Comparison of ENCODE assay signal across 9 mouse cellular contexts in the genomic region with DNA sequence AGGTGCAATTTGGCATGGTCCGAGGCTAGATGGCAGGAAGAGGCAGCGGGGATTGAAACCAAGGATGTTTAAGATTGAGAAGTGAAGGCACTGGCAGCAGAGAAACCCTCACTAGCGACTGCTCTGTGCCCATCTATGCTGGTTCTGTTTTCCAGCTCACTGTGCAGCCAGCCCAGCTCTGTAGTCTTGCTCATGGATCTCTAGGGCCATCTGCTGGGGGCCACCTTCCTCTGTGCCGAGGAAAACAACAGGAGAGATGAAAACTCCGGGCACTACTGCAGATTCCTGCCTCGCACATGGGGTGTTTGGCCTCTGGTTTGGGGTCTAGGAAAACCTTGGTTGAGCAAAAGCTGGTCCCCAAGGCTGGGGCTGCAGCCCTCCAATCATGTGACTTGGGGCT. TPM values are rescaled to one million over a fixed set of nuclear protein-coding genes. Genes with fewer than 3 reads are reported as not detected.
DNase-seq lines count a peak whose midpoint lies in the region; ATAC-seq and TF ChIP-seq lines count a peak whose summit lies in the region.
"Had no signal": no experiment of that assay in that cellular context is flagged by ENCODE, and none has a peak within 500 bp of the region (broad histone marks: within the 10 kb centered on the region; RNA-seq: fewer than 3 reads in every experiment).

No protein-coding gene starts in this region.

- no peak overlapping the region for H3K4me2 ChIP-seq in midbrain, embryonic 13.5 days (replicated peaks)
- no peak overlapping the region for H3K4me2 ChIP-seq in midbrain, embryonic 11.5 days
- H3K4me2 ChIP-seq in hindbrain, postnatal 0 days (ENCODE audit: low read depth, low read length) = no peak overlapping the region
- no peak overlapping the region for H3K4me2 ChIP-seq in stomach, postnatal 0 days (replicated peaks; ENCODE audit: low read depth)
- H3K4me2 ChIP-seq: limb, embryonic 15.5 days had no signal

- H3K27me3 ChIP-seq in midbrain, embryonic 13.5 days = no peaks in the 10 kb centered on the region
- no peaks in the 10 kb centered on the region for H3K27me3 ChIP-seq in midbrain, embryonic 11.5 days (ENCODE audit: control insufficient read depth, insufficient read depth, low read length)
- no peaks in the 10 kb centered on the region for H3K27me3 ChIP-seq in hindbrain, postnatal 0 days (ENCODE audit: insufficient read depth, low read length)
- H3K27me3 ChIP-seq in stomach, postnatal 0 days (ENCODE audit: control insufficient read depth, insufficient read depth, low read length) = no peaks in the 10 kb centered on the region
- H3K27me3 ChIP-seq: limb, embryonic 15.5 days had no signal

- TF ChIP-seq CTCF in bone marrow macrophage, adult 2 months (IDR thresholded peaks at IDR 0.05; ENCODE audit: low read depth, low read length) = peak; percentile 49
- peak; percentile 82 for TF ChIP-seq CTCF in hindbrain, postnatal 0 days (IDR thresholded peaks at IDR 0.05; ENCODE audit: low read depth)
- TF ChIP-seq CTCF in stomach, postnatal 0 days (IDR thresholded peaks at IDR 0.05; ENCODE audit: low read depth) = peak; percentile 94

- no peak for TF ChIP-seq EP300 in stomach, postnatal 0 days (optimal IDR thresholded peaks at IDR 0.05)

- H3K9ac ChIP-seq in midbrain, embryonic 13.5 days (replicated peaks) = no peak overlapping the region
- no peak overlapping the region for H3K9ac ChIP-seq in midbrain, embryonic 11.5 days (ENCODE audit: low read length)
- H3K9ac ChIP-seq in hindbrain, postnatal 0 days (replicated peaks; ENCODE audit: low read length) = no peak overlapping the region
- H3K9ac ChIP-seq in stomach, postnatal 0 days (ENCODE audit: low read length) = no peak overlapping the region
- H3K9ac ChIP-seq: limb, embryonic 15.5 days had no signal

- H3K4me1 ChIP-seq in midbrain, embryonic 13.5 days (replicated peaks) = peaks cover 27% of the 10 kb centered on the region
- H3K4me1 ChIP-seq in midbrain, embryonic 11.5 days (ENCODE audit: control insufficient read depth, insufficient read depth, low read length) = peaks cover 8% of the 10 kb centered on the region
- peaks cover 4% of the 10 kb centered on the region for H3K4me1 ChIP-seq in bone marrow macrophage, adult 2 months (ENCODE audit: control insufficient read depth, insufficient read depth, low read length)
- peaks cover 17% of the 10 kb centered on the region for H3K4me1 ChIP-seq in hindbrain, postnatal 0 days (ENCODE audit: insufficient read depth, low read length)
- H3K4me1 ChIP-seq in stomach, postnatal 0 days (replicated peaks; ENCODE audit: control insufficient read depth, insufficient read depth) = peaks cover 15% of the 10 kb centered on the region

- H3K9me3 ChIP-seq in midbrain, embryonic 13.5 days = no peaks in the 10 kb centered on the region
- H3K9me3 ChIP-seq in midbrain, embryonic 11.5 days (ENCODE audit: control insufficient read depth, low read length) = no peaks in the 10 kb centered on the region
- no peaks in the 10 kb centered on the region for H3K9me3 ChIP-seq in hindbrain, postnatal 0 days (ENCODE audit: low read length)
- no peaks in the 10 kb centered on the region for H3K9me3 ChIP-seq in stomach, postnatal 0 days (ENCODE audit: control insufficient read depth, low read length)
- H3K9me3 ChIP-seq: limb, embryonic 15.5 days had no signal

- H3K4me3 ChIP-seq in midbrain, embryonic 13.5 days (replicated peaks) = no peak overlapping the region
- H3K4me3 ChIP-seq in midbrain, embryonic 11.5 days (ENCODE audit: low read depth, low read length) = no peak overlapping the region
- H3K4me3 ChIP-seq in bone marrow macrophage, adult 2 months (ENCODE audit: insufficient read depth, low read length) = no peak overlapping the region
- H3K4me3 ChIP-seq in hindbrain, postnatal 0 days (ENCODE audit: low read length) = no peak overlapping the region
- no peak overlapping the region for H3K4me3 ChIP-seq in stomach, postnatal 0 days (ENCODE audit: low read depth, low read length)
- H3K4me3 ChIP-seq: limb, embryonic 15.5 days had no signal

- H3K36me3 ChIP-seq in midbrain, embryonic 13.5 days = peaks cover 9% of the 10 kb centered on the region; the same call in 1 of the 2 replicates
- no peaks in the 10 kb centered on the region for H3K36me3 ChIP-seq in midbrain, embryonic 11.5 days (ENCODE audit: control insufficient read depth, insufficient read depth, low read length)
- H3K36me3 ChIP-seq in hindbrain, postnatal 0 days (ENCODE audit: insufficient read depth, low read length) = no peaks in the 10 kb centered on the region; the same call in 1 of the 2 replicates
- H3K36me3 ChIP-seq in stomach, postnatal 0 days (ENCODE audit: control insufficient read depth, insufficient read depth, low read length) = no peaks in the 10 kb centered on the region
- H3K36me3 ChIP-seq: limb, embryonic 15.5 days had no signal

- no peak for TF ChIP-seq POLR2A in bone marrow macrophage, adult 2 months (IDR thresholded peaks at IDR 0.05; ENCODE audit: borderline replicate concordance, low read depth, low read length)

- WGBS in midbrain, embryonic 13.5 days = 30% methylated on average over 6 of the region's 6 CpGs
- WGBS in midbrain, embryonic 11.5 days = 35% methylated on average over 6 of the region's 6 CpGs
- WGBS in hindbrain, postnatal 0 days = 24% methylated on average over 6 of the region's 6 CpGs
- 28% methylated on average over 6 of the region's 6 CpGs for WGBS in stomach, postnatal 0 days

- no peak overlapping the region for H3K27ac ChIP-seq in midbrain, embryonic 13.5 days
- H3K27ac ChIP-seq in midbrain, embryonic 11.5 days (ENCODE audit: low read depth, low read length) = no peak overlapping the region
- H3K27ac ChIP-seq in bone marrow macrophage, adult 2 months (ENCODE audit: insufficient read depth, low read depth, low read length) = no peak overlapping the region
- no peak overlapping the region for H3K27ac ChIP-seq in hindbrain, postnatal 0 days
- H3K27ac ChIP-seq in stomach, postnatal 0 days (replicated peaks) = no peak overlapping the region
- H3K27ac ChIP-seq: limb, embryonic 15.5 days had no signal

- ATAC-seq in midbrain, embryonic 13.5 days = 0 out of 2 replicates have a peak, but pooled peaks have one; percentile 34
- ATAC-seq in midbrain, embryonic 11.5 days (ENCODE audit: low FRiP score) = no peak
- peak; percentile 83 for ATAC-seq in frontal cortex, adult (ENCODE audit: low TSS enrichment)
- ATAC-seq in hindbrain, postnatal 0 days = no peak
- ATAC-seq in megakaryocyte-erythroid progenitor cell, adult 5-6 weeks (replicated peaks; ENCODE audit: low FRiP score, low TSS enrichment, poor library complexity, severe bottlenecking) = peak; percentile 60
- peak; percentile 45; the same call in 1 of the 2 replicates for ATAC-seq in stomach, postnatal 0 days (ENCODE audit: low FRiP score, low TSS enrichment)

- no peak for DNase-seq in midbrain, embryonic 11.5 days (ENCODE audit: low spot score, missing footprints)
- DNase-seq in hindbrain, postnatal 0 days (ENCODE audit: low spot score) = peak; percentile 72
- DNase-seq in left cerebral cortex, postnatal 10 days (ENCODE audit: extremely low spot score in 1 of 2, low spot score in 2 of 2) = peak; percentile 63 to 76
- peak; percentile 79 for DNase-seq in stomach, postnatal 0 days (ENCODE audit: low spot score)

- intact Hi-C loops in left cerebral cortex, postnatal 10 days (cut with DNase I) = loop anchor here (2.0 kb wide), 1 partner anchor 55 kb away; no protein-coding TSS in a partner anchor

RNA-seq across cellular contexts. Expression of gene Arrb1, which starts 20.6 kb away (rescaled TPM):
- 14.0 and 14.8 TPM in 2 replicates for polyA plus RNA-seq in midbrain, embryonic 13.5 days (2015; fragmentation: Nextera tagmentation; extraction: Ambion mirVana)
- 4.1 and 4.6 TPM in 2 replicates for polyA plus RNA-seq in midbrain, embryonic 11.5 days (2014; fragmentation: Nextera tagmentation; extraction: Ambion mirVana)
- polyA plus RNA-seq in bone marrow macrophage, adult 2 months (2012; ENCODE audit: insufficient read depth, insufficient read length, missing spikeins) = 127 and 135 TPM in 2 replicates
- total RNA-seq in hindbrain, postnatal 0 days (2014; rRNA removed) = 106 and 113 TPM in 2 replicates
- 13.5 and 13.7 TPM in 2 replicates for polyA plus RNA-seq in hindbrain, postnatal 0 days (2015; fragmentation: Nextera tagmentation; extraction: Ambion mirVana)
- 100 to 1,000 TPM; 167 to 196 TPM for total RNA-seq in left cerebral cortex, postnatal 10 days (2021)
- total RNA-seq in megakaryocyte-erythroid progenitor cell, adult 5-6 weeks (2014; fragmentation: Nextera tagmentation) = 59.0 and 91.0 TPM in 2 replicates
- 70.4 and 96.2 TPM in 2 replicates for total RNA-seq in megakaryocyte-erythroid progenitor cell, adult 5-6 weeks (2017)
- polyA plus RNA-seq in stomach, postnatal 0 days (2015; fragmentation: Nextera tagmentation; extraction: Ambion mirVana) = 3.6 and 4.4 TPM in 2 replicates

Comparison
In these comparisons a context has a peak if more than half of its experiments do, and no peak if none do; other contexts are left out.
1. ATAC-seq: peak in midbrain, embryonic 13.5 days (single experiment), frontal cortex, adult (single experiment), megakaryocyte-erythroid progenitor cell, adult 5-6 weeks (single experiment) and stomach, postnatal 0 days (single experiment); none in midbrain, embryonic 11.5 days (single experiment) and hindbrain, postnatal 0 days (single experiment).
2. Peak in every context shown above with its lines, with median percentiles within 50 percentile points of each other: CTCF ChIP-seq.